Mouse (Mus musculus) stomach, embryonic 15.5 days (tissue): ENCODE measurements at regions not wholly inside any gene's neighbourhood (a gene's known extent, or its start where the extent isn't known, plus 50 kb on each side); places are given as distances from the start of the nearest gene placed in this dataset.

Source experiments
- ATAC-seq: fragments of 200-750 bp; cut with Nextera tagmentation; 2 replicates; pipeline ENCODE4 v1.8.0; 2017; ENCODE audit warnings: low read depth, moderate number of reproducible peaks, moderate TSS enrichment; ENCODE audit not compliant: insufficient read depth, low FRiP score
- H3K27ac ChIP-seq: fragments of 300-500 bp; sonication (generic); 2 replicates; pipeline ENCODE4 v1.5.1; 2015; ENCODE audit warnings: mild to moderate bottlenecking, inconsistent platforms
- H3K27me3 ChIP-seq: fragments of 300-500 bp; sonication (generic); replicated peaks from 2 replicates; pipeline ENCODE4 v1.6.1; 2015; ENCODE audit warnings: inconsistent platforms
- H3K36me3 ChIP-seq: fragments of 300-500 bp; sonication (generic); 2 replicates; pipeline ENCODE4 v1.6.1; 2015; ENCODE audit warnings: inconsistent platforms
- H3K4me1 ChIP-seq: fragments of 300-500 bp; sonication (generic); 2 replicates; pipeline ENCODE4 v1.6.1; 2015; ENCODE audit warnings: inconsistent platforms
- H3K4me2 ChIP-seq: fragments of 300-500 bp; sonication (generic); 2 replicates; pipeline ENCODE4 v1.6.1; 2015; ENCODE audit warnings: mild to moderate bottlenecking, inconsistent platforms
- H3K4me3 ChIP-seq: fragments of 300-500 bp; sonication (generic); replicated peaks from 2 replicates; pipeline ENCODE4 v1.5.1; 2015; ENCODE audit warnings: inconsistent platforms
- H3K9ac ChIP-seq: fragments of 300-500 bp; sonication (generic); 2 replicates; pipeline ENCODE4 v1.6.1; 2015; ENCODE audit warnings: inconsistent platforms
- H3K9me3 ChIP-seq: fragments of 300-500 bp; sonication (generic); 2 replicates; pipeline ENCODE4 v1.6.1; 2016; ENCODE audit warnings: inconsistent platforms
- WGBS: fragments of 180-500 bp; shearing (Covaris S2); methylation state at CpG from one replicate; pipeline ENCODE4 v1.1.7; 2015; 5-methylcytosine and 5-hydroxymethylcytosine counted together

DNA sequence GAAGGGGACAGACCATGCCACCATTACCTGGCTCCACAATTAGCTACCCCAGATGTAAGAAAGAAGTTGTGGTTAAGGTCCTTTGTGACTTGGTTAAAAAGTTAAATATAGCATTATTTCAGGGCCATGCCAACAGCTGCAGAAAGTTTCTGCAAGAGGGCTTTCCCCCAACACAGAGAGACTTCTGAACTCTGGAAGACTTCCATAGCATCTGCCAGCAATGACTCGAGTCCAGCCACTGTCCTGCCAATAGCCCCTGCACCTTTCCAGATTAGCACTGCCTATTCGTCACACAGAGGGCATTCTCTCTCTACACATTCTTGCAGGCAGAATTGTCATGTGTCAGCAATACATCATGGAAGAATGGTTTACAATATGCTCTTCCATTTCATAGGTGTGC, 89.3 kb upstream of the Ghr start:
- 90% methylated on average over 2 of the region's 2 CpGs for WGBS
- H3K9me3 ChIP-seq: no peaks in the 10 kb centered on the region
- no peak overlapping the region for H3K27ac ChIP-seq
- no peak overlapping the region for H3K4me2 ChIP-seq
- H3K36me3 ChIP-seq: no peaks in the 10 kb centered on the region
- no peaks in the 10 kb centered on the region for H3K27me3 ChIP-seq
- H3K9ac ChIP-seq: no peak overlapping the region
- ATAC-seq: no peak
- no peaks in the 10 kb centered on the region for H3K4me1 ChIP-seq
- no peak overlapping the region for H3K4me3 ChIP-seq

DNA sequence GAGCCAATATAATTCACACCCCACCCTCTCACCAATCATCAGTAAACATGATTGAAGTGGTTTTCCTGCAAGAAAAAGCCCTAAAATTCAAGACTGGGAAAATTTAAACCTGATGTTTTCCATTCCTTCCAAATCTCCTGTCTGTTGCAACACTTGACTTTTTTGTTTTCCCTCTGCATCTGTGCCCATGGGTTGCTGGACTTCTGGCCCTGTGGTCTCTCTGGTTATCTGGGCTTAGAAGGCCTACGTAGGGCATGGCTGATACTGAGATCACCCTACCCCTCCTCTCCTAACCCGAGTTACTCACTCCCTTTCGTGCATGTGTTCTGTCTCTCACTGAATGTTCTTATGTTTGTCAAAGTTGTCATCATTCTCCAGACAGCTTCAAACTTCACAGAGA, 87.9 kb upstream of the Ghr start:
- Histone ChIP-seq H3K4me1 (no peaks in the 10 kb centered on the region), H3K9ac (no peak overlapping the region), H3K27ac (no peak overlapping the region), H3K36me3 (no peaks in the 10 kb centered on the region), H3K27me3 (no peaks in the 10 kb centered on the region), H3K4me2 (no peak overlapping the region), H3K4me3 (no peak overlapping the region), H3K9me3 (no peaks in the 10 kb centered on the region)
- no peak for ATAC-seq
- 77% methylated on average over 3 of the region's 3 CpGs for WGBS

DNA sequence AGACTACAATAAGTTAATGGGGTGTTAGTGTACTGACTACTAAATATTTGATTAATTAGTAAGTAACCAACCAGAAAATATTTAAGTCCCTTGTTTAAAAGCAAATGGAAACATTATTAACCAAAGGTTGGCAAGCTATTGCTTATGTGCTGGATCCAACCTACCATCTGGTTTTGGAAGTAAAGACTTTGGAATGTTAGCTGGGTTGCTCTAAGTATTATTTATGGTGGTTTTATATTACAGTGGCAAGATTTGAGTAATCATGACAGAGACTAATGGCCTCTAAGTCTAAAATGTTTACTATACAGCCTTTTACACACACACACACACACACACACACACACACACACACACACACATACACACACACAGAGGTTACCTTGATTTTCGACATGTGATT, 86.1 kb upstream of the Ghr start:
- Histone ChIP-seq H3K4me1 (no peaks in the 10 kb centered on the region), H3K27me3 (no peaks in the 10 kb centered on the region), H3K9ac (no peak overlapping the region), H3K36me3 (no peaks in the 10 kb centered on the region), H3K4me3 (no peak overlapping the region), H3K4me2 (no peak overlapping the region), H3K9me3 (no peaks in the 10 kb centered on the region), H3K27ac (no peak overlapping the region)
- ATAC-seq: no peak
- WGBS: 61% methylated on average over 1 of the region's 1 CpGs

DNA sequence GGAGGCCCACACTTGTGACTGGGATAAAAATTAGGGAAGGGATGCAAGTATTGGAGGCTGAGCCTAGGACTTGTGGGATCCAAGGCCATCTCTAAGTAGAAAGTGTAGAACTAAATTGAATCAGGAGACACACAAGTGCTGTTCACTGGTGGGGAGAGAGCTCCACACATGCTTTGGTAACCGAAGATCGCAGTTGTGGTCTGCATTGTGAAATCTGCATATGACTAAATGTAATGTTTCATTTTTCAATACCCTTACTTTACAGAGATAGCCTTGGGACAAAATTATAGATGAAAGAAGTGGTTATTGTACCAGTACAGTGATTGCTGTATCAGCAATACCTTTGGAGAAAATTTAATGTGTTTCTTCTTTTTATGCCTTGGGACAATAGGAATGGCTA, 85.6 kb upstream of the Ghr start:
- no peak overlapping the region for H3K4me3 ChIP-seq
- no peak overlapping the region for H3K4me2 ChIP-seq
- H3K27me3 ChIP-seq: no peaks in the 10 kb centered on the region
- no peak for ATAC-seq
- no peaks in the 10 kb centered on the region for H3K9me3 ChIP-seq
- no peak overlapping the region for H3K27ac ChIP-seq
- 88% methylated on average over 2 of the region's 2 CpGs for WGBS
- H3K4me1 ChIP-seq: no peaks in the 10 kb centered on the region
- no peak overlapping the region for H3K9ac ChIP-seq
- H3K36me3 ChIP-seq: no peaks in the 10 kb centered on the region

DNA sequence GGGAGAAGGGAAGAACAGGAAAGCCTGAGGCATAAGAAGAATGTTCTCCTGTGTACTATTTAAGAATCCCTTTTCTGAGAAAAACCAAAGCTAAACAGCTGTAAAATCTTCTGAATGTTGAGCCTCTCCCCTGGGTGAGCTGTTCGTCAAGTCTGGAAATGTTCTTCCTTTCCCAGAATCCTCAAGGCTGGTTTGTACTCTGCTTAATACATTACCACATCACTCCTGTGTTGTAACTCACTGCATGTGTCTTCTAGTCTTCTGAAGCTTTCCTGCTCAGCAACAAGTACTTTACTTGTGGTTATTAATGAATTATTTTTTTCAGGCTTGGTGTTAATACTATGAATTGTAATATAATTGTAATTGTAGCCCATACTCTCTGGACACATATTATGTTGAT, 65.4 kb upstream of the Ghr start:
- Histone ChIP-seq H3K9ac (no peak overlapping the region), H3K4me2 (no peak overlapping the region), H3K27me3 (no peaks in the 10 kb centered on the region), H3K36me3 (no peaks in the 10 kb centered on the region), H3K4me1 (no peaks in the 10 kb centered on the region), H3K27ac (no peak overlapping the region), H3K9me3 (no peaks in the 10 kb centered on the region), H3K4me3 (no peak overlapping the region)
- no peak for ATAC-seq
- WGBS: 70% methylated on average over 1 of the region's 1 CpGs

DNA sequence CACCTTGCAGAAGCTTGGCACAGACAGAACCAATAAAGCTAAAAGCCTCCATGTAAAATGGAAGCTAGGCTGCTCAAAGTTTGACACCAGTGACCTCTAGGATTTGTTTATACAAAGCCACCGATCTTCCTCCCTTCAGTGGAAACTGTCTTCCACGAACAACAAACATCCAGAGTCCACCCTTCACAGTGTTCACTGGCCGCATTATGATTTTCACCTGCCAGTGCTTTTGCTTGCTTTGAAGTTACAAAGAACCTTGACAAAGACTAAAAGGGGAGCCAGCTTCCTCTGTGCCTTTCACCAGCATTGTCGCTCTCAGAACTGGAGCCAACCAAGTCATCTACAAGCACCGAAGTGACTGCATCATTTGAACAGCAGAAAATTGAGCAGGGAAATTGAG, 56.8 kb upstream of the Ghr start:
- H3K4me3 ChIP-seq: no peak overlapping the region
- no peak overlapping the region for H3K9ac ChIP-seq
- H3K27ac ChIP-seq: no peak overlapping the region
- ATAC-seq: no peak
- H3K36me3 ChIP-seq: no peaks in the 10 kb centered on the region
- no peaks in the 10 kb centered on the region for H3K4me1 ChIP-seq
- no peaks in the 10 kb centered on the region for H3K9me3 ChIP-seq
- H3K27me3 ChIP-seq: no peaks in the 10 kb centered on the region
- no peak overlapping the region for H3K4me2 ChIP-seq
- WGBS: 54% methylated on average over 5 of the region's 5 CpGs
